Mouse (Mus musculus) bone marrow macrophage, adult 2 months (primary cell): ENCODE results near the gene Csn3.

Experiments
- CTCF ChIP-seq: IDR thresholded peaks from 2 replicates; pipeline ENCODE4 v1.5.1; 2012; ENCODE audit warnings: low read depth, mild to moderate bottlenecking, low read length, moderate library complexity
- POLR2A ChIP-seq: IDR thresholded peaks from 2 replicates; pipeline ENCODE4 v1.6.1; 2012; ENCODE audit warnings: mild to moderate bottlenecking, low read depth, low read length, borderline replicate concordance

- TF ChIP-seq CTCF (no peak), POLR2A (no peak)
Measured at GRCm38 (mm10) chr5:87969201-87969600, 43.8 kb downstream of the Csn3 start, which contains the start of the genes 2310003L06Rik and Gm28434.
